Mouse (Mus musculus) thymus, postnatal 14 days (tissue): ENCODE measurements at regions not wholly inside any gene's neighbourhood (a gene's known extent, or its start where the extent isn't known, plus 50 kb on each side); places are given as distances from the start of the nearest gene placed in this dataset.

ENCODE experiments used
- DNase-seq: peaks from one replicate; pipeline ENCODE4 v3.0.0; 2021

GRCm38 (mm10) chr16:30652692-30653091 lies 53.2 kb downstream of the Fam43a start:
- no peak for DNase-seq

- DNase-seq, result no peak
Measured at GRCm38 (mm10) chr16:30653806-30654205, 54.3 kb downstream of the Fam43a start.

GRCm38 (mm10) chr16:30654226-30654625 lies 54.7 kb downstream of the Fam43a start:
- DNase-seq, result no peak

- DNase-seq, result no peak
Measured at GRCm38 (mm10) chr16:30655798-30656221, 56.3 kb downstream of the Fam43a start.

- DNase-seq, result no peak
Measured at GRCm38 (mm10) chr16:30656881-30657280, 57.4 kb downstream of the Fam43a start.

GRCm38 (mm10) chr16:30658921-30659320 lies 59.4 kb downstream of the Fam43a start:
- DNase-seq, result no peak

- DNase-seq, result no peak
Measured at GRCm38 (mm10) chr16:30661086-30661977, 61.8 kb downstream of the Fam43a start.

- DNase-seq, result no peak
Measured at GRCm38 (mm10) chr16:30663055-30663454, 63.5 kb downstream of the Fam43a start.

- no peak for DNase-seq
Measured at GRCm38 (mm10) chr16:30663971-30664370, 64.4 kb downstream of the Fam43a start.

- DNase-seq, result no peak
Measured at GRCm38 (mm10) chr16:30664433-30664832, 64.9 kb downstream of the Fam43a start.

GRCm38 (mm10) chr16:30665881-30666280 lies 66.4 kb downstream of the Fam43a start:
- no peak for DNase-seq

- no peak for DNase-seq
Measured at GRCm38 (mm10) chr16:30669883-30670282, 70.4 kb downstream of the Fam43a start.

GRCm38 (mm10) chr16:30671584-30671983 lies 72.1 kb downstream of the Fam43a start:
- no peak for DNase-seq

GRCm38 (mm10) chr16:30672776-30673550 lies 73.4 kb downstream of the Fam43a start:
- peak; percentile 78 for DNase-seq

- peak; percentile 46 for DNase-seq
Measured at GRCm38 (mm10) chr16:30673662-30674061, 74.1 kb downstream of the Fam43a start.

- peak; percentile 52 for DNase-seq
Measured at GRCm38 (mm10) chr16:30675829-30676228, 76.3 kb downstream of the Fam43a start.

GRCm38 (mm10) chr16:30677016-30677415 lies 77.5 kb downstream of the Fam43a start:
- DNase-seq, result no peak

- no peak for DNase-seq
Measured at GRCm38 (mm10) chr16:30677896-30678707, 78.6 kb downstream of the Fam43a start.

GRCm38 (mm10) chr16:30678708-30679492 lies 79.4 kb downstream of the Fam43a start:
- DNase-seq, result no peak

- no peak for DNase-seq
Measured at GRCm38 (mm10) chr16:30679493-30679811, 79.9 kb downstream of the Fam43a start.

- DNase-seq, result no peak
Measured at GRCm38 (mm10) chr16:30681421-30681820, 81.9 kb downstream of the Fam43a start.

- DNase-seq, result no peak
Measured at GRCm38 (mm10) chr16:30683986-30684385, 84.5 kb downstream of the Fam43a start.
